8 mouse cellular contexts compared by ENCODE assay signal in the genomic region with DNA sequence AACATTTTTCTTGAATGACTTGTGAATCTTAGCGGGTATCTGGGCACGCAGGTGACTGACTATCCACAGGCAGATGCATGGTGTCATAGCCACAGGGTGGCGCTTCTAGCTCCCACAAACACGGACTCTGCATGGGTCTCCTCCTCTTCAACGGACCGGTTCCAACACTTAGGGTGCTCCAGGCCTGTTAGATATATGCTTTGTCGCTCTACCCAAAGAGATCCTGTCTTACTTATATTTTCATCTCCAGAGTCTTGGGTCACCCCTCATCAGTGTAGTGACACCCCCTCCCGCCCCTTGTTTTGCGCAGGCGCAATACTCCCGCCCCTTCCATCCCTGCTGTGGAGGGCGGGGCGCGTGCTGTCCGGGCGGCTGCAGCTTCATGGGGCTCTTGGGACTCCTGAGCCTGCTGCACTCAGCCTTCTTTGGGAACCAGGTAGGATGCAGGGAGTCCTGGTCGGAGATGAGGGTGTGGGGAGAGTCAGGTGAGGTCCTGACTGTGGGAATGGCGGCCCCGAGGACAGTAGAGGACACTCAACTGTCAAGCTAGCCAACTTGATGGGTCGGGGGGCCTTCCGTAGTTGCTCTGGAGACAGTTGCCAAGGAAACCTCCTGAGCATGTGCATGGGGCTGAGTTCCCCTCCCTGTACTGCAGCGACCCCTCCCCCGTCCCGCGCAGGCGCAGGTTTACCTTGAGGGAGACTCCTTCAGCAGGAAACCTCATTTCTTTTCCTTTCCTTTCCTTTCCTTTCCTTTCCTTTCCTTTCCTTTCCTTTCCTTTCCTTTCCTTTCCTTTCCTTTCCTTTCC. TPM values are rescaled to one million over a fixed set of nuclear protein-coding genes. Genes with fewer than 3 reads are reported as not detected.
A peak's percentile ranks its signal among the peaks of the same experiment; 100 is the strongest.
DNase-seq lines count a peak whose midpoint lies in the region; ATAC-seq and TF ChIP-seq lines count a peak whose summit lies in the region.

Apc2 (plus strand) TSS at position 360 of the 808 bp plus-strand sequence.

- H3K4me1 ChIP-seq in cortical plate, adult 2 months (ENCODE audit: control insufficient read depth, insufficient read depth, low read length), result peaks cover 7% of the 10 kb centered on the region
- H3K4me1 ChIP-seq in hindbrain, postnatal 0 days (ENCODE audit: insufficient read depth, low read length), result peaks cover 31% of the 10 kb centered on the region

- no peaks in the 10 kb centered on the region for H3K27me3 ChIP-seq in hindbrain, postnatal 0 days (ENCODE audit: insufficient read depth, low read length)

- H3K4me3 ChIP-seq in cortical plate, adult 2 months (ENCODE audit: insufficient read depth, low read length), result peak within 1 kb of the TSS; percentile 79
- H3K4me3 ChIP-seq in gastrocnemius, adult 2 months, result peak within 1 kb of the TSS; percentile 71
- H3K4me3 ChIP-seq in hindbrain, postnatal 0 days (ENCODE audit: low read length), result peak within 1 kb of the TSS; percentile 48

- peak; percentile 81 for DNase-seq in gastrocnemius, adult 2 months
- peak; percentile 94 for DNase-seq in hindbrain, postnatal 0 days (ENCODE audit: low spot score)
- peak; percentile 70 to 81 for DNase-seq in left cerebral cortex, adult 18-20 months (ENCODE audit: low spot score in 2 of 2)
- peak; percentile 76 to 81 for DNase-seq in lung, postnatal 4 days
- DNase-seq in right cerebral cortex, adult 18-20 months, result peak; percentile 83
- peak; percentile 57 for DNase-seq in urinary bladder, adult 2 months (ENCODE audit: low spot score)

- H3K9me3 ChIP-seq in hindbrain, postnatal 0 days (ENCODE audit: low read length), result no peaks in the 10 kb centered on the region

- H3K27ac ChIP-seq in cortical plate, adult 2 months (ENCODE audit: insufficient read depth, low read length), result peak within 1 kb of the TSS; percentile 86
- H3K27ac ChIP-seq in gastrocnemius, adult 2 months, result peak within 1 kb of the TSS; percentile 62
- H3K27ac ChIP-seq in hindbrain, postnatal 0 days, result peak within 1 kb of the TSS; percentile 99

- H3K36me3 ChIP-seq in hindbrain, postnatal 0 days (ENCODE audit: insufficient read depth, low read length), result peaks cover 10% of the 10 kb centered on the region; the same call in 1 of the 2 replicates

- peak; percentile 67 for TF ChIP-seq CTCF in cortical plate, adult 2 months (IDR thresholded peaks at IDR 0.05; ENCODE audit: extremely low read depth, insufficient read depth, low read length)
- TF ChIP-seq CTCF in gastrocnemius, adult 2 months (IDR thresholded peaks at IDR 0.05), result peak; percentile 83
- peak; percentile 78 for TF ChIP-seq CTCF in hindbrain, postnatal 0 days (IDR thresholded peaks at IDR 0.05; ENCODE audit: low read depth)

- TF ChIP-seq POLR2A in cortical plate, adult 2 months (IDR thresholded peaks at IDR 0.05; ENCODE audit: extremely low read depth, insufficient read depth, low read length), result peak; percentile 49; the same call in 1 of the 2 replicates

- ATAC-seq in activated CD4-positive, CD25-positive, alpha-beta regulatory T cell, adult 4 months, result peak; percentile 40
- ATAC-seq in hindbrain, postnatal 0 days, result peak; percentile 52

- intact Hi-C loops in gastrocnemius, adult 2 months (cut with DNase I), result loop anchor here (1.0 to 2.0 kb wide), 2 partner anchors 52 to 79 kb away; partner anchors contain the start of gene Adamtsl5

- peak within 1 kb of the TSS; percentile 64 for H3K9ac ChIP-seq in hindbrain, postnatal 0 days (replicated peaks; ENCODE audit: low read length)

- WGBS in hindbrain, postnatal 0 days, result under 1% methylated on average over 26 of the region's 26 CpGs

- H3K4me2 ChIP-seq in hindbrain, postnatal 0 days (ENCODE audit: low read depth, low read length), result peak within 1 kb of the TSS; percentile 79

RNA-seq across cellular contexts. Expression of gene Apc2, which starts in this region (rescaled TPM):
- under 1 TPM in 1 of 2 experiments, not detected in 1; 0.82 TPM for polyA plus RNA-seq in activated CD4-positive, CD25-positive, alpha-beta regulatory T cell, adult 4 months (2017; shearing (Covaris generic))
- 54.9 and 55.2 TPM in 2 replicates for polyA plus RNA-seq in cortical plate, adult 2 months (2012; rRNA removed)
- total RNA-seq in gastrocnemius, adult 2 months (2021), result under 1 TPM; 0.20 to 0.77 TPM
- total RNA-seq in hindbrain, postnatal 0 days (2014; rRNA removed), result 358 and 374 TPM in 2 replicates
- 81.3 and 97.6 TPM in 2 replicates for polyA plus RNA-seq in hindbrain, postnatal 0 days (2015; fragmentation: Nextera tagmentation; extraction: Ambion mirVana)
- 100 to 1,000 TPM; 106 to 109 TPM for total RNA-seq in left cerebral cortex, adult 18-20 months (2021)
- 0.76 and 1.4 TPM in 2 replicates for polyA plus RNA-seq in urinary bladder, adult 2 months (2012; rRNA removed)

Comparison
In these comparisons a context has a peak if more than half of its experiments do, and no peak if none do; other contexts are left out.
1. Peak in every context shown above with its lines: DNase-seq, ATAC-seq, H3K4me3 ChIP-seq and H3K27ac ChIP-seq.
2. RNA of gene Apc2 (total RNA-seq): 358 to 374 TPM in hindbrain, postnatal 0 days and 106 to 109 TPM in left cerebral cortex, adult 18-20 months; 0.20 to 0.77 TPM in gastrocnemius, adult 2 months; every median in the first group is over 10 times any median in the second.
3. RNA of gene Apc2 (polyA plus RNA-seq): 81.3 to 97.6 TPM in hindbrain, postnatal 0 days and 54.9 to 55.2 TPM in cortical plate, adult 2 months; 0.82 TPM in activated CD4-positive, CD25-positive, alpha-beta regulatory T cell, adult 4 months and 0.76 to 1.4 TPM in urinary bladder, adult 2 months; every median in the first group is over 10 times any median in the second.
4. Peak in ATAC-seq in activated CD4-positive, CD25-positive, alpha-beta regulatory T cell, adult 4 months; RNA of the gene not detected or under 1 TPM.
5. Peak in DNase-seq, H3K4me3 ChIP-seq and H3K27ac ChIP-seq in gastrocnemius, adult 2 months; RNA of the gene not detected or under 1 TPM.